Mouse (Mus musculus) embryonic fibroblast, embryonic 13.5 days (primary cell): Measurements from ENCODE around the gene Nkain4.

Experiments used
- CTCF ChIP-seq: IDR thresholded peaks from 2 replicates; pipeline ENCODE4 v1.5.1; 2011; ENCODE audit warnings: mild to moderate bottlenecking, control low read depth, low read length, moderate library complexity, borderline replicate concordance; ENCODE audit not compliant: insufficient read depth
- POLR2A ChIP-seq: IDR thresholded peaks from 2 replicates; pipeline ENCODE4 v1.6.1; 2011; ENCODE audit warnings: low read depth, mild to moderate bottlenecking, control low read depth, low read length, moderate library complexity

DNA sequence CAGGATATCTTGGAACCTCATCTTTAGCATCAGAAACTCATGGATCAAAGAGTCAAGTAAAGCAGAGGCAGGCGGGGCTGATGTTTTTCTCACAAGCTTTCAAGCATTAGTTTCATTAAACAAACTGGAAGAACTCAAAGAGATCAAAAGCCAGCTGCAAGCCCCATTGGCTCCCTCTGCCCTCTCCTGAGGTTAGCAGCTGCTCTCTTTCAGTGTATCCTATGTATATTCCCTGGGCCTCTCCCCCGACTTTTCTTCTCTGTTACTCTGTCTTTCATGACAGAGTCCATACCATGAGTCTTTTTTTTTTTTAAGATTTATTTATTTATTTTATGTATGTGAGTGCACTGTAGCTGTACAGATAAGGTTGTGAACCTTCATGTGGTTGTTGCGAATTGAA is 5.7 kb upstream of the Nkain4 start:
- TF ChIP-seq POLR2A = no peak
- no peak for TF ChIP-seq CTCF
